Mouse (Mus musculus) A20 (cell line): ENCODE results near the gene Spp1.
"Not testable (repeated sequence)": the region's sequence is repeated elsewhere in the genome, so short reads cannot be mapped to it uniquely, and the experiment has no call there.

Source experiments
- DNase-seq: peaks from one replicate; pipeline ENCODE4 v3.0.0-alpha.2; 2011; ENCODE audit warnings: low read depth, low spot score

Spp1 gene

GRCm38 (mm10) chr5:104433968-104434565, 851 bp upstream of the Spp1 start:
- DNase-seq: no peak

- no peak for DNase-seq
These were observed 1.6 kb downstream of the Spp1 start for GRCm38 (mm10) chr5:104436406-104437076.

GRCm38 (mm10) chr5:104442396-104442795, 7.5 kb downstream of the Spp1 start:
- DNase-seq: no peak

- no peak for DNase-seq
These were observed 7.9 kb downstream of the Spp1 start for GRCm38 (mm10) chr5:104442850-104443249.

- DNase-seq: peak; percentile 44
These were observed 11.2 kb downstream of the Spp1 start for GRCm38 (mm10) chr5:104446156-104446555.

GRCm38 (mm10) chr5:104448346-104448745, 13.4 kb downstream of the Spp1 start:
- DNase-seq: not testable (repeated sequence)

- DNase-seq: no peak
These were observed 14.6 kb downstream of the Spp1 start for GRCm38 (mm10) chr5:104449491-104449890.

- DNase-seq: no peak
These were observed 18.2 kb downstream of the Spp1 start for GRCm38 (mm10) chr5:104453075-104453474.

- no peak for DNase-seq
These were observed 19.6 kb downstream of the Spp1 start for GRCm38 (mm10) chr5:104454564-104454963.

- DNase-seq: no peak
These were observed 24.2 kb downstream of the Spp1 start, which contains the start of gene Pkd2 for GRCm38 (mm10) chr5:104458832-104459705. Pkd2 (plus strand) TSS chr5:104459450.

- DNase-seq: no peak
These were observed 25.0 kb downstream of the Spp1 start for GRCm38 (mm10) chr5:104459706-104460455.

- no peak for DNase-seq
These were observed 25.5 kb downstream of the Spp1 start for GRCm38 (mm10) chr5:104460456-104460838.

GRCm38 (mm10) chr5:104460856-104461255, 25.9 kb downstream of the Spp1 start:
- no peak for DNase-seq

- no peak for DNase-seq
These were observed 30.4 kb downstream of the Spp1 start for GRCm38 (mm10) chr5:104465279-104465678.

- DNase-seq: no peak
These were observed 30.8 kb downstream of the Spp1 start for GRCm38 (mm10) chr5:104465731-104466130.

GRCm38 (mm10) chr5:104466816-104467215, 31.9 kb downstream of the Spp1 start:
- DNase-seq: no peak

GRCm38 (mm10) chr5:104468586-104468985, 33.7 kb downstream of the Spp1 start:
- no peak for DNase-seq

- DNase-seq: no peak
These were observed 36.1 kb downstream of the Spp1 start for GRCm38 (mm10) chr5:104470981-104471391.

- DNase-seq: peak; percentile 20
These were observed 37.5 kb downstream of the Spp1 start for GRCm38 (mm10) chr5:104472371-104472770.

GRCm38 (mm10) chr5:104480367-104480766, 45.4 kb downstream of the Spp1 start:
- no peak for DNase-seq

- DNase-seq: no peak
These were observed 47.9 kb downstream of the Spp1 start for GRCm38 (mm10) chr5:104482856-104483255.
